Mouse (Mus musculus) forebrain, postnatal 0 days (tissue): ENCODE measurements around the gene Tmcc3. TPM values are rescaled to one million over a fixed set of nuclear protein-coding genes. Genes with fewer than 3 reads are reported as not detected.

ENCODE experiments used
- ATAC-seq: fragments of 200-750 bp; cut with Nextera tagmentation; 2 replicates; pipeline ENCODE4 v1.8.0; 2017; ENCODE audit warnings: mild to moderate bottlenecking, moderate library complexity
- DNase-seq: peaks from one replicate; pipeline ENCODE4 v3.0.0-alpha.2; 2015
- H3K27ac ChIP-seq: fragments of 300-500 bp; sonication (generic); 2 replicates; pipeline ENCODE4 v1.5.1; 2014; ENCODE audit warnings: low read depth, mild to moderate bottlenecking, antibody characterized with exemption, low read length, moderate library complexity, mixed read lengths
- H3K27me3 ChIP-seq: fragments of 300-500 bp; sonication (generic); 2 replicates; pipeline ENCODE4 v1.6.1; 2014; ENCODE audit warnings: mild to moderate bottlenecking, low read length, mixed read lengths; ENCODE audit not compliant: insufficient read depth
- H3K36me3 ChIP-seq: fragments of 300-500 bp; sonication (generic); 2 replicates; pipeline ENCODE4 v1.6.1; 2014; ENCODE audit warnings: mild to moderate bottlenecking, moderate library complexity; ENCODE audit not compliant: insufficient read depth
- H3K4me1 ChIP-seq: fragments of 300-500 bp; sonication (generic); 2 replicates; pipeline ENCODE4 v1.6.1; 2014; ENCODE audit warnings: antibody characterized with exemption; ENCODE audit not compliant: insufficient read depth
- H3K4me2 ChIP-seq: fragments of 300-500 bp; sonication (generic); 2 replicates; pipeline ENCODE4 v1.6.1; 2014; ENCODE audit warnings: low read depth, mild to moderate bottlenecking, moderate library complexity
- H3K4me3 ChIP-seq: fragments of 300-500 bp; sonication (generic); 2 replicates; pipeline ENCODE4 v1.5.1; 2014; ENCODE audit warnings: low read depth, low read length, mixed read lengths
- H3K9ac ChIP-seq: fragments of 300-500 bp; sonication (generic); 2 replicates; pipeline ENCODE4 v1.6.1; 2014; ENCODE audit warnings: mild to moderate bottlenecking
- H3K9me3 ChIP-seq: fragments of 300-500 bp; sonication (generic); 2 replicates; pipeline ENCODE4 v1.6.1; 2016; ENCODE audit warnings: low read length
- CTCF ChIP-seq: sonication (generic); IDR thresholded peaks from 2 replicates; pipeline ENCODE4 v1.5.1; 2016; ENCODE audit warnings: antibody characterized with exemption, control low read depth, low read depth
- WGBS: fragments of 180-500 bp; shearing (Covaris S2); extraction: QIAGEN DNeasy Blood & Tissue Kit; methylation state at CpG from one replicate; pipeline ENCODE4 v1.1.7; 2014; 5-methylcytosine and 5-hydroxymethylcytosine counted together
- polyA plus RNA-seq: library from polyadenylated mRNA; unstranded; fragments of >200 nt; fragmentation: Nextera tagmentation; extraction: Ambion mirVana; gene quantifications from 2 replicates; pipeline ENCODE4 v1.2.1, GENCODE M21; 2015
- total RNA-seq: library from RNA; depleted of rRNA; stranded (reverse); fragments of >200 nt; gene quantifications from 2 replicates; pipeline ENCODE4 v1.2.3, GENCODE M21; 2014

Gene Tmcc3
- total and polyA plus RNA-seq, 2 experiments from 2014 or later = 7.5 to 10.2 TPM

DNA sequence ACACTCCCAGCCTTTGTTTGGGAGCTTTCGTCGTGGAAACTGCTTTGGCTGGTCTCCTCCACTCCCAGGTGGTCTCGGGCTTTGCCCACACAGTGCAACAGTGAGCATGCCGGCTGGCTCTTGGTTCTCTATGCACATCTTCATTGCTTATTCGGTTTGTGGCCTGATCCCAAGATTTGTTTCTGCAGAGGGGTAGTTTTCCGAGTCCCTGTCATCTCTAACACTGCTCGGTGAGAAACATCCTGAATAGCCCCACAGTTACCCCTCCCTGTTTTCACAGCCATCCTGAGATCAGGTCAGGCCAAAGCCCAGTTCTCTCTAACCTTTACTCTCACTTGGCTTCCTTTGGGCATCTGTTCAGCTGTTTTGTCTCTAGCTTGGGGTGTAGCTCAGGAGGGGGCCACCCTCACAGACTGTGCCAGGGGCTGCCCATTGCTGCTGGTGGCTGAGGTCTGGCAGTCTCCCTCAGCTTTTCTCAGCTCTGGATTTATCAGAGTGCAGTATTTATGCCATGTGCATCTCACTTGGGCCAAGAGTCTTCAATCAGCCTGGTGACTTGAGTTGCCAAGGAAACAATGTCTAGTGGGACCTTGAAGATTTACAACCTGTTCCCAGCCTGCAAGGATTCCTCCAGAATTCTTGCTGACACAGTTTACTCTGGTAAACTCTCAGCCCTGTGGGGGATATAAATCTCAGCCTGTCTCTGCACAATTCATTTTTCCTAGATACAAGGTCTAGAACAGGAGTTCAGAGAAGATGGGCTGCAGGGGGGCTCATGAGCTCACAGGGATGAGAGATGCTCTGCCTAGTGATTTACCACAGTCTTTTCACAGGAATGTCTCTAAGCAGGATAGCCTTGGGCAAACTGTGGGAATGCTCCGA lies 102.3 kb downstream of the Tmcc3 start:
- peaks cover 4% of the 10 kb centered on the region for H3K4me1 ChIP-seq
- ATAC-seq = peak; percentile 76
- H3K36me3 ChIP-seq = no peaks in the 10 kb centered on the region
- H3K4me3 ChIP-seq = no peak overlapping the region
- WGBS = 35% methylated on average over 8 of the region's 8 CpGs
- H3K4me2 ChIP-seq = no peak overlapping the region
- peak; percentile 59 for DNase-seq
- no peaks in the 10 kb centered on the region for H3K9me3 ChIP-seq
- peak overlapping the region; percentile 10 for H3K9ac ChIP-seq
- no peaks in the 10 kb centered on the region for H3K27me3 ChIP-seq
- peak overlapping the region; percentile 29 for H3K27ac ChIP-seq
- TF ChIP-seq CTCF = no peak

DNA sequence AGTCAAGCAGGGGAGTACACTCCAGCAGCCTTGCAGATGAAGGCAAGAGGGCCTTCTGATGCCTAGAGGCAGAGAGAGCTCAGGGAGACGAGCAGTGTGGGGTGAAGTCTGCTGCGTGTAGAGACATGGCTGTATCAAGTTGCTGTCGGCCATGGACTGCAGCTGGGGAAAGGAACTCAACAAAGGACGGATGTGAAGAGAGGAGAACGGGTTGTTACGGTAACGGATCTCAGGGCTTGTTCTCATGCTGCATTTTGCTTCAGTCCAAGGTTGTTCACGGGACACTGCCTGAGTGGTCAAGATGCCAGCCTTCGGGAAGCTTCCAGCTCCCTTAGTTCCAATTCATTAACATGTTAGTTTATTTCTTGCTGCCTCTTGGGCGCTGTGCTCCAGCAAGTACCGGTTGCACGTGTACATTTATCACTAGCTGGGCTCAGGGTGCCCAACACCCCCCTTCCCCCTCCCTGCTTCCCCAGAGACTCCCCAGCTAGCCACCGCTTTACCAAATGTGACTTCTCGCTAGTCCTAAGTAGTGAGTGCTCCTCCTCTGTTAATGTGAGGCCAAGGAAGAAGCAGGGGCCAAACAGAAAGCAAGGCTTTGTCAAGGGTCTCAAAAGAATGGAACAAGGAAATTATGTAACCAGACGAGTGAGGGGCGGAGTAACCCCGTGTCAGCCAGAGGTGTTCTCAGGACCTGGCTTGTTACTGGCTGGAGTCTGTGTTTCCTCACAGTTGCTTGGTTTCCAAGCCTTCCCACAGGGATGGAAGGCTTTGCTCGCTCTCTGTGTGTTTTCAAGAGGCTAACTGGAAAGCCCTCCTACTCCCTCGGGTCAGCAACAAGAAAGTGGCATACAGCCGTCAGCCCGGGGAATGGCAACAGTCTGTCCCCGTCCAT lies 104.4 kb downstream of the Tmcc3 start:
- no peak for TF ChIP-seq CTCF
- H3K36me3 ChIP-seq = no peaks in the 10 kb centered on the region
- H3K9ac ChIP-seq = no peak overlapping the region
- H3K9me3 ChIP-seq = no peaks in the 10 kb centered on the region
- no peak overlapping the region for H3K4me3 ChIP-seq
- no peaks in the 10 kb centered on the region for H3K27me3 ChIP-seq
- H3K4me2 ChIP-seq = peak overlapping the region; percentile 1; the same call in 1 of the 2 replicates
- ATAC-seq (peak; percentile 48), DNase-seq (peak; percentile 47)
- 26% methylated on average over 22 of the region's 22 CpGs for WGBS
- H3K4me1 ChIP-seq = peaks cover 4% of the 10 kb centered on the region; the same call in 1 of the 2 replicates
- H3K27ac ChIP-seq = no peak overlapping the region; the same call in 1 of the 2 replicates

DNA sequence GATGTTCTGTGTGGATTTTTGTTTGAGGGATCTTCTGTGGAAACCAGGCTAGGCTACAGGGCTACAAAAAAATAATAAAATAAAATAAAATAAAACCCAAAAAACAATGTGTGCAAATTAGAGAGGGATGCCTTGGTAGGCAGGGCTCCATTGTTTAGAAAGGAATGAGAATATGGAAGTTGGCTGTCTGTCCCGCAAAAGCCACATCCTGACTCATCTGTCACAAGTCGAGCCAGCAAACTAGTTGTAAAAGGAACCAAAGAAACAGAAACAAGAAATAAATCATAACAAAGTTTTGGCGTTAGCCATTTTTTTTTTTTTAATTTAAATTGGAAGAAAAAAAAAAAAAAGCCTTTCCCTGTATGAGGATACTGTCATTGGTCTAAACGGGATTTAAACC lies 105.9 kb downstream of the Tmcc3 start:
- no peaks in the 10 kb centered on the region for H3K9me3 ChIP-seq
- H3K36me3 ChIP-seq = no peaks in the 10 kb centered on the region
- DNase-seq (no peak), ATAC-seq (no peak)
- H3K4me2 ChIP-seq = no peak overlapping the region
- no peak for TF ChIP-seq CTCF
- H3K9ac ChIP-seq = no peak overlapping the region
- 92% methylated on average over 4 of the region's 4 CpGs for WGBS
- peaks cover 4% of the 10 kb centered on the region; the same call in 1 of the 2 replicates for H3K4me1 ChIP-seq
- no peaks in the 10 kb centered on the region for H3K27me3 ChIP-seq
- H3K27ac ChIP-seq = no peak overlapping the region
- no peak overlapping the region for H3K4me3 ChIP-seq

DNA sequence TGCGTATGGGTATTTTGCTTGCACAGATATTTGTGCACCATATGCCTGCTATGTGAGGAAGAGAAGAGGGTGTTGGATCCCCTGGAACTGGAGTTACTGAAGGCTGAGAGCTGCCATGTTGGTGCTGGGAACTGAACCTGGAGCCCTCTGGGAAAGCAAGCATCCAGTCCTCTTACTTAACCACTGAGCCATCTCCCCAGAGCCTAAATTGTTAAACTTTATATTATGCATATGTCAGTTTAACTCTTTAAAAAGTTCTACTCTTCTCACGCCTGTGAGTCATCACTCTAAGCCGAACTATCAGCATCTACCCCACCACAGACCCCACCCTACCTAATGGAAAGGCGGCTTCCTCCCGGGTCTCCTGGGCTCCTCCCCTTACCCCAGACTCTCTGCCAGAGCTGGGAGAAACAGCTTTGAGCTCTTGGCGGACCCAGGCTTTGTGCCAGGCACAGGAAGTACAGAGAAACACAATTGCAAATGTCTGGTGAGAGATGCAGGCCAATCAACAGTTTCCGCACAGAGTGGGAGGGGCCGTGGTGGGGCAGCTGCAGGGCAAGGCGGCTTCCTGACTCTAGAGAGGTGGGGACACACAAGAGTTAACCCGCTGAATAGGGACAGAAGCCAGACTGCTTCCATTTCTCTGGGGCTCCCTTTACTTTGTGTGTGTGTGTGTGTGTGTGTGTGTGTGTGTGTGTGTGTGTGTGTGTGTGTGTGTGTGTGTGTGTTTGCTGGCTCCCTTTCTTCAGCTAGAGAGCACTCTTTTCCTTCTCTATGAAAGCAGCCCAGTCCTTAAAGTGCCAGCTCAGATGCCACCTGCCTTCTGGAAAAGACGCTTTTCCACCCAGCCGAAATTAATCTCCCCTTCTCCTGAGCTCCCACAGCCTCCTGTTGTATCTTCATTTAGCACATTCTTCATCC lies 114.5 kb downstream of the Tmcc3 start:
- DNase-seq = peak; percentile 69
- peaks cover 3% of the 10 kb centered on the region; the same call in 1 of the 2 replicates for H3K4me1 ChIP-seq
- no peaks in the 10 kb centered on the region for H3K9me3 ChIP-seq
- peak overlapping the region; percentile 3; the same call in 1 of the 2 replicates for H3K27ac ChIP-seq
- no peak overlapping the region for H3K9ac ChIP-seq
- H3K27me3 ChIP-seq = no peaks in the 10 kb centered on the region
- no peak for TF ChIP-seq CTCF
- H3K4me2 ChIP-seq = peak overlapping the region; percentile 15; the same call in 1 of the 2 replicates
- 34% methylated on average over 12 of the region's 12 CpGs for WGBS
- no peaks in the 10 kb centered on the region for H3K36me3 ChIP-seq
- H3K4me3 ChIP-seq = no peak overlapping the region
- peak; percentile 92 for ATAC-seq

DNA sequence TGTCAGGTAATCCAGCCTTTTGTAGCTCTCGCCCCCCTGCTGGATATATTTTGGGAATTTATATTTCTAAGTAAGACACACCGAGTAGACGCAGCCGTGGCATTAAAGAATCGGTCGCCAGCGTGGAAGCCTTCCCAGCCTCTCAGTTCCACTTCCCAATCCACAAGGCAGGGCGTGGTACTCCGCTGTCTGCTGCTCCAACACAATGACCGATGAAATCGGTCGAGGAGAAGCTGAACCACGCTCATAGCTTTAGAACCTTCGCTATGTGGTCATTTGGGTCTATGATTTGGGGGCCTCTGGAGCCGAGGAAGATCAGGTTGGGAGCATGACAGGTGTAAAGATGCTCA lies 115.1 kb downstream of the Tmcc3 start:
- 73% methylated on average over 15 of the region's 15 CpGs for WGBS
- H3K36me3 ChIP-seq = no peaks in the 10 kb centered on the region
- TF ChIP-seq CTCF = no peak
- H3K27me3 ChIP-seq = no peaks in the 10 kb centered on the region
- H3K4me1 ChIP-seq = peaks cover 3% of the 10 kb centered on the region; the same call in 1 of the 2 replicates
- no peak for ATAC-seq
- H3K4me2 ChIP-seq = no peak overlapping the region
- no peaks in the 10 kb centered on the region for H3K9me3 ChIP-seq
- DNase-seq = no peak
- no peak overlapping the region for H3K9ac ChIP-seq
- peak overlapping the region; percentile 3; the same call in 1 of the 2 replicates for H3K27ac ChIP-seq
- no peak overlapping the region for H3K4me3 ChIP-seq

DNA sequence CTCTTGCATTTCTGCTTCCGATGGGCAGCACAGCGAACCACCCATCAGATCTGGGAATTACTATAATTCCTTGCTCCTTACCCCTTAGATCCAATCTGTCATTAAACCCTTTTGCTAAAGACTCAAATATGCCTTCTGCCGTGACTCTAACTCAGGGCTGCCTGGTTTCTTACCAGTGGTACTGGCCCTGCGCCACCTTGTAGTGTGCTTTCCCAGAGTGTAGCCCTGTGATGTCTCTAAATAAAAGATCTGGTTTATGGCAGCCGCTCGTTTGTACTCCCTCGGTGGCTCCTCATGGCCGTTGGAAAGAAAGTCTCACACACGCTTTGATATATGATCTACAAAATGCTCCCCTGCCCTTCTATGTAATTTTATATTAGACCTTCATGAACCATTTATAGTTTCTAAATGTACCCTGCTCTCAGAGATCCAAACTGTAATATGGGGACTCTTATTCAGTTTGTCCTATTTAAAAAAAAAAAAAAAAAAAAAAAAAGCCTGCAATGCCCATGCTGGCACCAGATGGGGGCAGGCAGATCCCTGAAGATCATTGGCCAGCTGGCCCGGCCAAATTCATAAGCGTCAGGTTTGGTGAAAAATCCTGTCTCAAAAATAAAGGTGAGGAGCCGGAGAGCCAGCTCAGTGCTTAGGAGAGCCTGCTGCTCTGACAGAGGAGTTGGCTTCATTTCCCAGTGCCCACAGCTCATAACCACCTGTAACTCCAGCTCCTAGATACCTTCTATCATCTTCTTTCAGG lies 116.6 kb downstream of the Tmcc3 start:
- no peak for ATAC-seq
- Histone ChIP-seq H3K9me3 (no peaks in the 10 kb centered on the region), H3K4me2 (no peak overlapping the region), H3K4me3 (no peak overlapping the region), H3K27me3 (no peaks in the 10 kb centered on the region), H3K36me3 (no peaks in the 10 kb centered on the region), H3K27ac (no peak overlapping the region), H3K9ac (no peak overlapping the region), H3K4me1 (peaks cover 3% of the 10 kb centered on the region; the same call in 1 of the 2 replicates)
- no peak for DNase-seq
- WGBS = 59% methylated on average over 12 of the region's 12 CpGs
- TF ChIP-seq CTCF = peak; percentile 44
